Mouse (Mus musculus): ENCODE data around the gene Smurf1. TPM values are rescaled to one million over a fixed set of nuclear protein-coding genes. Genes with fewer than 3 reads are reported as not detected.

Smurf1 gene
- polyA plus RNA-seq, 1 experiment, result 5.8 TPM

- TF ChIP-seq CTCF (IDR thresholded peaks at IDR 0.05; ENCODE audit: control insufficient read depth, insufficient read depth, low read length), result no peak
- no peak for TF ChIP-seq POLR2A (IDR thresholded peaks at IDR 0.05; ENCODE audit: borderline replicate concordance, control insufficient read depth, low read depth, low read length)
- no peaks in the 10 kb centered on the region for H3K4me1 ChIP-seq (ENCODE audit: control insufficient read depth, insufficient read depth, low read length)
- 77% methylated on average over 8 of the region's 8 CpGs for WGBS
- no peak overlapping the region for H3K27ac ChIP-seq (ENCODE audit: control insufficient read depth, insufficient read depth, low read depth, low read length, poor library complexity)
- no peak overlapping the region for H3K4me3 ChIP-seq (replicated peaks; ENCODE audit: control insufficient read depth, low read depth, low read length)
These were observed 45.9 kb downstream of the Smurf1 start for GRCm38 (mm10) chr5:144919790-144920189.

GRCm38 (mm10) chr5:144919194-144919593 lies 46.5 kb downstream of the Smurf1 start:
- TF ChIP-seq CTCF (IDR thresholded peaks at IDR 0.05; ENCODE audit: control insufficient read depth, insufficient read depth, low read length), result no peak
- TF ChIP-seq POLR2A (IDR thresholded peaks at IDR 0.05; ENCODE audit: borderline replicate concordance, control insufficient read depth, low read depth, low read length), result no peak
- H3K4me1 ChIP-seq (ENCODE audit: control insufficient read depth, insufficient read depth, low read length), result no peaks in the 10 kb centered on the region
- H3K27ac ChIP-seq (ENCODE audit: control insufficient read depth, insufficient read depth, low read depth, low read length, poor library complexity), result no peak overlapping the region
- H3K4me3 ChIP-seq (replicated peaks; ENCODE audit: control insufficient read depth, low read depth, low read length), result no peak overlapping the region
- WGBS, result 85% methylated on average over 9 of the region's 9 CpGs

GRCm38 (mm10) chr5:144918204-144918603 lies 47.4 kb downstream of the Smurf1 start:
- H3K4me3 ChIP-seq (replicated peaks; ENCODE audit: control insufficient read depth, low read depth, low read length), result no peak overlapping the region
- 83% methylated on average over 8 of the region's 8 CpGs for WGBS
- TF ChIP-seq POLR2A (IDR thresholded peaks at IDR 0.05; ENCODE audit: borderline replicate concordance, control insufficient read depth, low read depth, low read length) (no peak), CTCF (IDR thresholded peaks at IDR 0.05; ENCODE audit: control insufficient read depth, insufficient read depth, low read length) (no peak)
- H3K4me1 ChIP-seq (ENCODE audit: control insufficient read depth, insufficient read depth, low read length), result no peaks in the 10 kb centered on the region
- H3K27ac ChIP-seq (ENCODE audit: control insufficient read depth, insufficient read depth, low read depth, low read length, poor library complexity), result no peak overlapping the region

GRCm38 (mm10) chr5:144917172-144917571 lies 48.5 kb downstream of the Smurf1 start:
- H3K27ac ChIP-seq (ENCODE audit: control insufficient read depth, insufficient read depth, low read depth, low read length, poor library complexity), result no peak overlapping the region
- no peaks in the 10 kb centered on the region for H3K4me1 ChIP-seq (ENCODE audit: control insufficient read depth, insufficient read depth, low read length)
- no peak overlapping the region for H3K4me3 ChIP-seq (replicated peaks; ENCODE audit: control insufficient read depth, low read depth, low read length)
- TF ChIP-seq POLR2A (IDR thresholded peaks at IDR 0.05; ENCODE audit: borderline replicate concordance, control insufficient read depth, low read depth, low read length), result no peak
- no peak for TF ChIP-seq CTCF (IDR thresholded peaks at IDR 0.05; ENCODE audit: control insufficient read depth, insufficient read depth, low read length)
- WGBS, result 87% methylated on average over 6 of the region's 6 CpGs

GRCm38 (mm10) chr5:144915828-144916227 lies 49.8 kb downstream of the Smurf1 start:
- H3K4me1 ChIP-seq (ENCODE audit: control insufficient read depth, insufficient read depth, low read length), result no peaks in the 10 kb centered on the region
- no peak overlapping the region for H3K4me3 ChIP-seq (replicated peaks; ENCODE audit: control insufficient read depth, low read depth, low read length)
- no peak overlapping the region for H3K27ac ChIP-seq (ENCODE audit: control insufficient read depth, insufficient read depth, low read depth, low read length, poor library complexity)
- WGBS, result 74% methylated on average over 5 of the region's 5 CpGs
- TF ChIP-seq CTCF (IDR thresholded peaks at IDR 0.05; ENCODE audit: control insufficient read depth, insufficient read depth, low read length) (no peak), POLR2A (IDR thresholded peaks at IDR 0.05; ENCODE audit: borderline replicate concordance, control insufficient read depth, low read depth, low read length) (no peak)

GRCm38 (mm10) chr5:144914433-144914906 lies 51.2 kb downstream of the Smurf1 start:
- 84% methylated on average over 7 of the region's 7 CpGs for WGBS
- H3K4me1 ChIP-seq (ENCODE audit: control insufficient read depth, insufficient read depth, low read length), result no peaks in the 10 kb centered on the region
- no peak overlapping the region for H3K4me3 ChIP-seq (replicated peaks; ENCODE audit: control insufficient read depth, low read depth, low read length)
- TF ChIP-seq CTCF (IDR thresholded peaks at IDR 0.05; ENCODE audit: control insufficient read depth, insufficient read depth, low read length) (no peak), POLR2A (IDR thresholded peaks at IDR 0.05; ENCODE audit: borderline replicate concordance, control insufficient read depth, low read depth, low read length) (no peak)
- no peak overlapping the region for H3K27ac ChIP-seq (ENCODE audit: control insufficient read depth, insufficient read depth, low read depth, low read length, poor library complexity)

GRCm38 (mm10) chr5:144913923-144914322 lies 51.7 kb downstream of the Smurf1 start:
- TF ChIP-seq POLR2A (IDR thresholded peaks at IDR 0.05; ENCODE audit: borderline replicate concordance, control insufficient read depth, low read depth, low read length), result no peak
- TF ChIP-seq CTCF (IDR thresholded peaks at IDR 0.05; ENCODE audit: control insufficient read depth, insufficient read depth, low read length), result no peak
- H3K27ac ChIP-seq (ENCODE audit: control insufficient read depth, insufficient read depth, low read depth, low read length, poor library complexity), result no peak overlapping the region
- H3K4me1 ChIP-seq (ENCODE audit: control insufficient read depth, insufficient read depth, low read length), result no peaks in the 10 kb centered on the region
- H3K4me3 ChIP-seq (replicated peaks; ENCODE audit: control insufficient read depth, low read depth, low read length), result no peak overlapping the region
- WGBS, result 85% methylated on average over 16 of the region's 16 CpGs

- Histone ChIP-seq H3K4me1 (ENCODE audit: control insufficient read depth, insufficient read depth, low read length) (no peaks in the 10 kb centered on the region), H3K4me3 (replicated peaks; ENCODE audit: control insufficient read depth, low read depth, low read length) (no peak overlapping the region), H3K27ac (ENCODE audit: control insufficient read depth, insufficient read depth, low read depth, low read length, poor library complexity) (no peak overlapping the region)
- TF ChIP-seq CTCF (IDR thresholded peaks at IDR 0.05; ENCODE audit: control insufficient read depth, insufficient read depth, low read length), result no peak
- no peak for TF ChIP-seq POLR2A (IDR thresholded peaks at IDR 0.05; ENCODE audit: borderline replicate concordance, control insufficient read depth, low read depth, low read length)
- 77% methylated on average over 5 of the region's 5 CpGs for WGBS
These were observed 52.3 kb downstream of the Smurf1 start for GRCm38 (mm10) chr5:144913361-144913760.
